Mouse (Mus musculus) erythroblast, adult 5-6 weeks (primary cell): ENCODE results near the gene Proser2. TPM values are rescaled to one million over a fixed set of nuclear protein-coding genes. Genes with fewer than 3 reads are reported as not detected.
"Not testable (repeated sequence)": the region's sequence is repeated elsewhere in the genome, so short reads cannot be mapped to it uniquely, and the experiment has no call there.

Source experiments
- ATAC-seq: replicated peaks from 2 replicates; pipeline ENCODE4 v1.8.0; 2016; ENCODE audit warnings: moderate number of reproducible peaks, mild to moderate bottlenecking, moderate TSS enrichment, inconsistent platforms; ENCODE audit not compliant: poor library complexity, low FRiP score, severe bottlenecking
- total RNA-seq, 2 experiments: library from RNA; stranded (forward) in 1 of 2; stranded (reverse) in 1 of 2; fragments of 150-400 nt in 1 of 2; fragments of 200-764, 138-1000 nt in 1 of 2; gene quantifications; 2 replicates each; pipeline versions ENCODE4 v1.2.3 to v1.2.4; 2015 to 2017; ENCODE audit warnings: low replicate concordance in 2 of 2

Gene Proser2
- total RNA-seq, 2 experiments from 2014 or later: not detected

- ATAC-seq: no peak
Observed at GRCm38 (mm10) chr2:6140572-6141161, 10.7 kb upstream of the Proser2 start.

- no peak for ATAC-seq
Observed at GRCm38 (mm10) chr2:6133871-6134270, 3.9 kb upstream of the Proser2 start.

DNA sequence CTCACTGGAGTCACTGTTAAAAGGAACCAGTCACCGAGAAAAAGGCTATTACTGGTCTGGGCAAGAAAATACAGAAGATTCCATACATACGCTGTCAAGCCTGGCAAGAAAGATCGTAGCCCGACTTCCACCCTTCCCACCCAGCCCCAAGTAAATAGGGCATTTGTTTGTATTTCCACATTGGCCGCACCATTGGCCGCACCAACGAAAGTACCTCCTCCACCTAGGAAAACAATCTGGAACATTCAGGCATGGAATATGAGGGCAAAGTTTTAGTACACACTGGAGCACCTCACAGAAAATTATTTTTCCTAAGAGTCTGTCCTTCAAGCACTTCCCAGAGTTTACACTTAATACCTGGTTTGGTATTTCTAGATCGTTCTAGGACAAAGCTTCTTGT lies 1.1 kb downstream of the Proser2 start:
- no peak for ATAC-seq

DNA sequence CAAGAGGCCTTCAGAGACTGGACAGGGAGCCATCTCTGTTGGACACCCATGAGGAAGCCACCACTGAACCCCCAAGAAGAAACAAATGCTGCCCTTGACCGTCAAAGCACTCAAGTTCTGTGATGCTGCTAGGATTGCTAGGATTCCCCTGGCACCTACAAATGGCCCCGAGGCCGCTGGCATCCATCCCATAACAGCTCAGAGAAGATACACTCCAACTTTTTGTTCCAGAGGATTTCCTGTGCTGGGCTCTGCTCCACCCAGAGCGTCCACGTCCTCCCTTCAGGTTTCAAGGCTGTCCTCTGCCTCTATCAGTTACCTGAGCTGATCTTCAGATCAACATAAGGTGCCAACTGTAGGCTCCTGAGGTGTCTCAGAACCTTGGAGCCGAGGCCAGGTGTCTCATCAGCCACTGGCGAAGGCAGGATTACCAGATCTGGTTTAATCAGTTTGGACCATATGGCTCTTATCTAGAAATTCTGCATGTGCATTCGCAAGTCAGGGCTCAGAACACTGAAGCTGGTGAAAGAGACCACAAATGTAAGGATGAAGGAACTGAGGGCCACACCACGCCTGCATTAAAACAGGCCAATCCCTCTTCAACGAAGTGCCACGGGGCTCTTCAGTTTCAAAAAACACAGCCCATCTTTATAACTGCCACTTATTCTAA lies 1.7 kb downstream of the Proser2 start:
- ATAC-seq: no peak

GRCm38 (mm10) chr2:6123046-6123445 lies 7.0 kb downstream of the Proser2 start:
- no peak for ATAC-seq

GRCm38 (mm10) chr2:6121091-6121490 lies 8.9 kb downstream of the Proser2 start:
- no peak for ATAC-seq

- peak; percentile 59 for ATAC-seq
Observed at GRCm38 (mm10) chr2:6118246-6118645, 11.8 kb downstream of the Proser2 start.

GRCm38 (mm10) chr2:6113792-6114191 lies 16.2 kb downstream of the Proser2 start:
- no peak for ATAC-seq

GRCm38 (mm10) chr2:6112619-6113018 lies 17.4 kb downstream of the Proser2 start:
- no peak for ATAC-seq

- no peak for ATAC-seq
Observed at GRCm38 (mm10) chr2:6105437-6105836, 24.6 kb downstream of the Proser2 start.

GRCm38 (mm10) chr2:6100755-6101154 lies 29.3 kb downstream of the Proser2 start:
- no peak for ATAC-seq

DNA sequence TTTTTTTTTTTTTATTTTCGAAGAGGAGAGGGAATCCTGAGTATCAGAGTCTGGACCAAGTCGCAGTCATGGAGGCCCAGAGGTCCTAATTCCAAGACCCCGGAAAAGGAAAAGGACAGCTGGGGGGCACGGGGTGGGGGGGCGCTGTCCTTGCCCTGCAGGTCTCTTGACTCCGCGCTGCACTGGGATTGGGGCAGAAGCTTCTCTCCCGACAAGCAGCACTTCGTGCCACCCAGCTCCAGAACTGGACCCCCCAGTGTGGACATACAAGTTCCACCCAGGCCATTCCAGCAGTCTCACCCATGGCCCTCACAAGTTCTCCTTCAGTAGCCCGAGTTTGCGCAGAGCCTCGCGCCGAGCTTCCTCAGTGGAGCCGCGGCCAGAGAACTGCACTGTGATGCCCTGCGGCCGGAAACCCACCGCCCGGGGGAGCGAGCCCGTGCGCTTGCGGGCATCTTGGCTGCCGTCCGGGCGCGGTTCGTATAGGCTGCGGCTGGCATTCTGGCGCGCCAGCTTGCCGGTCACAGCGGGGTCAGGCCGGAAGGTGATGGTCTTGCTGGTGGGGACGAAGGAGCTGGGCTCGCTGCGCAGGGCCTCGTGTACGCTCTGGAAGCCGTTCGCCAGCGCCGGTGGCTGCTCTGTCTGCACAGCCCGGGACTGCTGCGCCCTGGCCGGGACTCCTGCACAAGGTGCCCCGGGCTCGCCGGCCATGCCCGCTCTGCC lies 29.8 kb downstream of the Proser2 start:
- no peak for ATAC-seq

- no peak for ATAC-seq
Observed at GRCm38 (mm10) chr2:6099443-6099842, 30.6 kb downstream of the Proser2 start.

DNA sequence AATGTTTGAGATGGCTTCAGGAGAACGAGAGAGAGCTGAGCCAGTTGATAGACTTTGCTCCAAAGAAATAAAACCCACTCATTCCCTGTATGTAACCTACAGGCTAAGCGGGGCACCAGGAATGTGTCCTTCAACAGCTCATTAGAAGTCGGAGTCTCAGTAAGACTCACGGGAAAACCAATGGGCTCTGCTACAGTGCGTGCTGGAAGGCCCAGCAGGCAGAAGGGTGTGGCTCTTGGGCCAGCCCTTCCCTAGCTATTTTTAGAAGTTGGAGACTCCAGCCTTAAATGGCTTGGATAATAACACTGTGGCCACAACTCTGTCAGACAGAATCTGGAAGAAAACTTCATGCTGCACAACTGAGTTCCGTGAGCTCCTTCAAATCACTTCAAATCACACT lies 31.1 kb downstream of the Proser2 start:
- ATAC-seq: no peak

- no peak for ATAC-seq
Observed at GRCm38 (mm10) chr2:6097113-6097716, 32.8 kb downstream of the Proser2 start.

DNA sequence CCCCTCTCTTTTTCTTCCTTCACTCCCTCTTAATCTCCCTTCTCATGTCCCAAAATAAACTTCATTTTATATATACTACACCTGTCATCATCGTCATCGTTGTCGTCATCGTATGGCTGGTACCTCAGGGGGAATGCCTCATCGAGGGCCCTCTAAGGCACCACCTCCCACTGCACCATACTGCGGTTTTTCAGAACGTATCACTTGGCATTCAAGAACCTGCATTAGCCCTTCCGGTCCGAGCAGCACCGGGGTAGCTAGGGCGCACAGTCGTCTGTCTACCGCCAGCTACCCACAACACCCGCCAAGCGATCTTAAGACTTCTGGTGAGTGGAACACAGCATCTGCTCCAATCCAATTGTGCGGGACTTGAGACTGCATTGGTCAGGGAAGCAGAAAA lies 40.1 kb downstream of the Proser2 start:
- ATAC-seq: not testable (repeated sequence)

GRCm38 (mm10) chr2:6087151-6087550 lies 42.9 kb downstream of the Proser2 start:
- no peak for ATAC-seq

GRCm38 (mm10) chr2:6085622-6086530 lies 44.1 kb downstream of the Proser2 start:
- no peak for ATAC-seq

DNA sequence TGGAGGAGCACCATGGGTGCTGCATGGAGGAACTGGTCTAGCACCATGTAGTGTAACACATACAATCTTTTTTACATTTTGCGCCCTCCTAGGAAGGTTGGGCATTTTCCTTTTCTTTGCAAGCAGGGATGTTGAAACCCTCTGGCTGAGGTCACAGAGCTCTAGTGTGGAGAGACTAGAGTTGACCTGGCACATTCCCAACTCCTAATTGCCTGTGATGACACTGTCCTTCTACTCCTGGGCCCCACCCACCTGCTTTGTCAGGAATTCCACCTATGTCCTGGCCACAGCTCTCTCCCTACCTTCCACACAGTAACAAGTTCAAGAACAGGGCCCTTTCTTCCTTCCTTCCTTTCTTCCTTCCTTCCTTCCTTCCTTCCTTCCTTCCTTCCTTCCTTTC lies 46.3 kb downstream of the Proser2 start:
- no peak for ATAC-seq

DNA sequence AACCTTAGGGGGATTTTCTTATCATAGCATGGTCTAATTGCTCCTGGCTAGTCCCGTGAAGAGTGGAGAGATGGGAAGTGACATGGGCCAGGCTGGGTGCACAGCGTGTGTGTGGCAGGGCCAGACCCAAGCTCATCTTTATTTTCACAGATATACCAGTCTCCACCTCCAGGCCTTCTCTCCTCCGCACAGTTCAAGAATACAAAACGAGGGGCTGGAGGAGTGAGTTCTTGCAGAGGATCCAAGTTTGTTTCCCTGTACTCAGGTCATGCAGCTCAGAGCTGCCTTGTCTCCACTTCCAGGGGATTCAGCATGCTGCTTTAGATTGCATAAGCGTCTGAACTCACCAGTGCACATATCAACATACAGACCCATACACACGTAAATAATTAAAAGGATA lies 47.4 kb downstream of the Proser2 start:
- no peak for ATAC-seq
